Mouse (Mus musculus) midbrain, embryonic 14.5 days (tissue): ENCODE measurements around the gene Aip. TPM values are rescaled to one million over a fixed set of nuclear protein-coding genes. Genes with fewer than 3 reads are reported as not detected.

Experiments used
- ATAC-seq: fragments of 200-750 bp; cut with Nextera tagmentation; 2 replicates; pipeline ENCODE4 v1.8.0; 2017; ENCODE audit warnings: moderate number of reproducible peaks, moderate library complexity; ENCODE audit not compliant: low FRiP score, low TSS enrichment
- DNase-seq: peaks from one replicate; pipeline ENCODE4 v3.0.0-alpha.2; 2015
- H3K27ac ChIP-seq: fragments of 300-500 bp; sonication (generic); replicated peaks from 2 replicates; pipeline ENCODE4 v1.5.1; 2014; ENCODE audit warnings: mild to moderate bottlenecking, low read depth, low read length, moderate library complexity
- H3K27me3 ChIP-seq: fragments of 300-500 bp; sonication (generic); 2 replicates; pipeline ENCODE4 v1.6.1; 2014; ENCODE audit warnings: low read length, control low read depth, mixed read lengths; ENCODE audit not compliant: control insufficient read depth, insufficient read depth
- H3K36me3 ChIP-seq: fragments of 300-500 bp; sonication (generic); 2 replicates; pipeline ENCODE4 v1.6.1; 2014; ENCODE audit warnings: low read length, control low read depth; ENCODE audit not compliant: control insufficient read depth, insufficient read depth
- H3K4me1 ChIP-seq: fragments of 300-500 bp; sonication (generic); 2 replicates; pipeline ENCODE4 v1.6.1; 2014; ENCODE audit warnings: mild to moderate bottlenecking, antibody characterized with exemption, low read length, control low read depth; ENCODE audit not compliant: control insufficient read depth, insufficient read depth
- H3K4me2 ChIP-seq: fragments of 300-500 bp; sonication (generic); 2 replicates; pipeline ENCODE4 v1.6.1; 2014; ENCODE audit warnings: mild to moderate bottlenecking, low read length, moderate library complexity
- H3K4me3 ChIP-seq: fragments of 300-500 bp; sonication (generic); replicated peaks from 2 replicates; pipeline ENCODE4 v1.5.1; 2014; ENCODE audit warnings: low read depth, low read length
- H3K9ac ChIP-seq: fragments of 300-500 bp; sonication (generic); replicated peaks from 2 replicates; pipeline ENCODE4 v1.6.1; 2014; ENCODE audit warnings: mild to moderate bottlenecking, low read length, moderate library complexity
- H3K9me3 ChIP-seq: fragments of 300-500 bp; sonication (generic); 2 replicates; pipeline ENCODE4 v1.6.1; 2016; ENCODE audit warnings: low read length, control low read depth, mixed read lengths; ENCODE audit not compliant: control insufficient read depth
- WGBS: fragments of 180-500 bp; shearing (Covaris S2); extraction: QIAGEN DNeasy Blood & Tissue Kit; methylation state at CpG from one replicate; pipeline ENCODE4 v1.1.7; 2014; 5-methylcytosine and 5-hydroxymethylcytosine counted together
- polyA plus RNA-seq: library from polyadenylated mRNA; unstranded; fragments of >200 nt; fragmentation: Nextera tagmentation; extraction: Ambion mirVana; gene quantifications from 2 replicates; pipeline ENCODE4 v1.2.1, GENCODE M21; 2014

The Aip gene
- polyA plus RNA-seq, 1 experiment from 2014 or later, result 84.3 TPM

DNA sequence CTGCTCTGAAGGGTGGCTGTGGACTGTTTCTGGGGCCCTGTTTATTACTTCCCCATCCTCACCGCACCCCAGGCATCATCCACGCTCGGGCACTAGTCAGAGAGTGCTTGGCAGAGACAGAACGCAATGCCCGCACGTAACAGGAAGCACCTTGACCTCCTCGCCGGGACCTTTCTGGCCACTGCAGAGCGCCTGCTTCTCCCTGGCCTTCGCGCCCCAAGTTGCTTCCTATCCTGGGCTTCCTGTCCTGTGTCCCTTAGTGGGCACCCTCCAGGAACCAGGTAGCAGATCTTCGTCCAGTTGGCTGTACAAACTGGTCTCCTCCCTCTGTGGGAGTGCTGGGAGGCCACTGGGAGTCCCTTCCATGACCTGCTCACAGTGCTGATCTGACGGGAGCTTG lies 27.2 kb downstream of the Aip start:
- no peak overlapping the region for H3K9ac ChIP-seq

DNA sequence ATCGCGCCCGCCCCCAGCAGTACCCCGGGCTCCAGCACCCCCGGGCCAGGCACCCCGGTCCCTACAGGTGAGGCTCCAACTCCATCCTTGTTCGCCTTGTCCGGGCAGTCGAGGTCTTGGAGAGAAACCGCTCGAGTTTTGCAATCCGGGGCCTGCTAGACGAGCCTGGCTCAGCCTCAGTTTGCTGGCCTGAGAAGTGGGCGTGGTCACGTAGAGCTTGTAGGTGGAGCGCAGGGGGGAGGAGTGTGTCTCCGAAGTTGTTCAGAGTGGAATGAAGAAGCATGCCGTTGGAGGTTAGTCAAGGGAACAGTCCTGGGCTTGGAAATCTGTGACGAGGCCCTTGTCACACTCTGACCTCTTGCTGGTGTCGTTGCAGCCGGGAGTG lies 28.2 kb downstream of the Aip start:
- DNase-seq, result no peak
- no peaks in the 10 kb centered on the region for H3K27me3 ChIP-seq
- H3K36me3 ChIP-seq, result no peaks in the 10 kb centered on the region
- H3K27ac ChIP-seq, result peak overlapping the region; percentile 92
- H3K9ac ChIP-seq, result peak overlapping the region; percentile 51
- H3K4me2 ChIP-seq, result peak overlapping the region; percentile 50
- H3K9me3 ChIP-seq, result no peaks in the 10 kb centered on the region
- no peak for ATAC-seq
- WGBS, result 1% methylated on average over 21 of the region's 21 CpGs
- peak overlapping the region; percentile 50 for H3K4me3 ChIP-seq
- peaks cover 40% of the 10 kb centered on the region for H3K4me1 ChIP-seq

More for the DNA sequence above, 27.2 kb downstream of the Aip start:
- Histone ChIP-seq H3K4me2 (no peak overlapping the region), H3K4me1 (peaks cover 40% of the 10 kb centered on the region), H3K27me3 (no peaks in the 10 kb centered on the region), H3K4me3 (no peak overlapping the region), H3K9me3 (no peaks in the 10 kb centered on the region), H3K27ac (no peak overlapping the region), H3K36me3 (peaks cover 8% of the 10 kb centered on the region; the same call in 1 of the 2 replicates)
- ATAC-seq (no peak), DNase-seq (no peak)
- 93% methylated on average over 13 of the region's 13 CpGs for WGBS

DNA sequence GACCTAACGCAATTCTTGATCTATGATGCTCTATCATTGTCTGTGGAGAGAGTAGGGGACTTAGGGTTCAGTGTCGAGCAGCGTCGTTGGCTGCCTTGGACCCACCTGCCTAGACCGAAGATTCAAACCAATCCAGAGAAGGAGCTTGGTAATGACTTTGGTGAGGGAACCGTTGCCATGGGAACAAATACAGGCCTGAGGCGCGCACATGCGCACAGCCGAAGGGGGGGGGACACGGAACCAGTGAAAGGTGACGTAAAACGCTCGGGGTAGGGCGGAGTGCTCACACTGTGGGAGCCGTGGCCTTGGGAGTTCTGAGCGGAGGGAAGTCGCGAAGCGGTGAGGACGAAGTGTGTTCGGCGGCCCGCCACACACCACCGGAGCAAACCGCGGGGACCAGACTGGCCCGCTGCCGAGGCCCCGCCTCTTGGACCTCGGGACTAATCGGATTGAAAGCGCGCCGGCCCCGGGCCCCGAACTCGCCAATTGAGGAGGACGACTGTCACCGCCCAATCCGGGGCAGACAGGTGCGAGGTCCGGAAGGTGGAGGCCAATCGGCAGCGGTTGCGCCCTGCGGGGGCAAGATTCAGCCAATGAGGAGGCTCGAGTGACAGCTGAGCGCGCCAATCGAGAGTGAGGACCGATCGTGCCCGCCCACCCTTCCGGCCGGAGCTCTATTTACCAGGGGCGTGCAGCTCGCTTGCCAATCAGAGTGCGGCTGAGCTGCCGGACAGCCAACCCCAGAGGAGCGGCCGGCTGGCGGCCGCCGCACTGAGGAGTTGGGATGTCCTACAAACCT lies 28.8 kb downstream of the Aip start, which contains the start of gene Cdk2ap2:
TSS of gene Cdk2ap2 (plus strand) at position 541 of the 799 bp plus-strand sequence.
- Histone ChIP-seq H3K9me3 (no peaks in the 10 kb centered on the region), H3K4me1 (peaks cover 35% of the 10 kb centered on the region), H3K27me3 (no peaks in the 10 kb centered on the region), H3K9ac (peak within 1 kb of the TSS; percentile 60), H3K4me3 (peak within 1 kb of the TSS; percentile 50), H3K4me2 (peak within 1 kb of the TSS; percentile 50), H3K27ac (peak within 1 kb of the TSS; percentile 92), H3K36me3 (no peaks in the 10 kb centered on the region)
- ATAC-seq, result peak; percentile 94
- peak; percentile 99 for DNase-seq
- under 1% methylated on average over 65 of the region's 65 CpGs for WGBS

DNA sequence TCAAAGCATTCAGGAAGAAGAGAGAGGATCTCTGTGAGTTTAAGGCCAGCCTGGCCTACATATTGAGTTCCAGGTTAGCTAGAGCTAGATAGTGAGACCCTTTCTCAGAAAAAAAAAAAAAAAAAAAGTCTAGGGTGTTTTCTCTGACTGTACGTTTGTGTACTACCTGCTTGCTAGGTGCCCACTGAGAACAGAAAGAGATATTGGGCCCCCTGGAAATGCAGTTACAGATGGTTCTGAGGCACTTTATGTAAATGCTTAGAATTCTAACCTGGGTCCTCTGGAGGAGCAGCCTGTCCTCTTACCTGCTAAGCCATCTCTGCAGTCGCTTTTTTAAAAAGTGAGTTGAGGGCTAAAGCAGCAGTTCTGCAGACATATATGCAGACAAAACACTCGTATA lies 29.9 kb downstream of the Aip start:
- Histone ChIP-seq H3K9me3 (no peaks in the 10 kb centered on the region), H3K27ac (peak overlapping the region; percentile 92; the same call in 1 of the 2 replicates), H3K4me2 (peak overlapping the region; percentile 50), H3K4me3 (no peak overlapping the region; the same call in 1 of the 2 replicates), H3K9ac (no peak overlapping the region), H3K27me3 (no peaks in the 10 kb centered on the region), H3K36me3 (no peaks in the 10 kb centered on the region), H3K4me1 (peaks cover 29% of the 10 kb centered on the region)
- DNase-seq (no peak), ATAC-seq (no peak)
- 59% methylated on average over 3 of the region's 3 CpGs for WGBS

DNA sequence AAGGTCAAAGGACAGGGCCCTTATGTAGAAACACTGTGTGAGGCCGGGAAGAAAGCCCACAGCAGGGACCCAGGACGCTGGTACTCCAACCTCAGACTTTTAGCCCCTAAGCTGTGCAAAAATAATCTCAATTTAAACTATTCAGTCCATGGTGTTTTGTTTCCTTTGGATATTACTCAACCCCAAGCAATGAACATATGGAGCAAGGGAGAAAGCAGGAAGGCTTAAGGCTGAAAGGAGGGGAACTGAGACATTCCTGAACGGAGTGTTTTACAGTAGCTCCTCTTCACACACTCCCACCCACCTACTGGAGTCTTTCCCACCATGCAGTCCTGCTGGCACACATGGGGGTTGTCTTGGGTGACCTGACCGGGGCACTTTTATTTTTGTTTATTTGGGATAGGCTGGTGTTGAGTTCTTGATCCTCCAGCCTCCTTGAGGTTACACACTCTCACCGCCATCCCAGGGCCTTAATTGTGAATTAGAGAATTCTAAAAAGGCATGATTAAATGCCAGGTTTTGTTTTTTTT lies 30.8 kb downstream of the Aip start:
- Histone ChIP-seq H3K27ac (no peak overlapping the region), H3K9me3 (no peaks in the 10 kb centered on the region), H3K4me2 (no peak overlapping the region), H3K27me3 (no peaks in the 10 kb centered on the region), H3K9ac (no peak overlapping the region), H3K4me3 (no peak overlapping the region), H3K36me3 (no peaks in the 10 kb centered on the region), H3K4me1 (peaks cover 24% of the 10 kb centered on the region)
- no peak for DNase-seq
- WGBS, result 85% methylated on average over 5 of the region's 5 CpGs
- ATAC-seq, result no peak

DNA sequence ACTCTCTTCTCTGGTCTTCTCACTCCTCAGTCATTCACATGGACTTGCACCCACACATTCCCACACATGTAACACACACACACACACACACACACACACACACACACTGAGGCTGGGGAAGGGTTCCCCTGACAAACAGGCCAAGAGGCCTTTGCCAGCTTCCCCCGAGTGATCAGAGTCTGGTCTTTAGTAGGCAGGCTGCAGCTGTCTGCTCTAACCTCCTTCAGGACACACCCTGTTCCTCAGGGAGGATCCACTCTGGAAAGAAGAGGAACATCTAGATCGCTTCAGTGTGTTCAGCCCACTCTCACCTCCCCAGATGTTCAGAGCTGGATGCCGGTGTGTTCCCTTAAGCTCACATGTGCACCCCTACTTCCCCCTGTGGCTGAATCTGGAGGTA lies 31.3 kb downstream of the Aip start:
- H3K4me2 ChIP-seq, result no peak overlapping the region
- H3K4me1 ChIP-seq, result peaks cover 19% of the 10 kb centered on the region
- H3K4me3 ChIP-seq, result no peak overlapping the region
- H3K9me3 ChIP-seq, result no peaks in the 10 kb centered on the region
- no peaks in the 10 kb centered on the region for H3K27me3 ChIP-seq
- H3K9ac ChIP-seq, result no peak overlapping the region
- DNase-seq (no peak), ATAC-seq (no peak)
- WGBS, result 84% methylated on average over 3 of the region's 3 CpGs
- H3K27ac ChIP-seq, result no peak overlapping the region
- no peaks in the 10 kb centered on the region for H3K36me3 ChIP-seq

DNA sequence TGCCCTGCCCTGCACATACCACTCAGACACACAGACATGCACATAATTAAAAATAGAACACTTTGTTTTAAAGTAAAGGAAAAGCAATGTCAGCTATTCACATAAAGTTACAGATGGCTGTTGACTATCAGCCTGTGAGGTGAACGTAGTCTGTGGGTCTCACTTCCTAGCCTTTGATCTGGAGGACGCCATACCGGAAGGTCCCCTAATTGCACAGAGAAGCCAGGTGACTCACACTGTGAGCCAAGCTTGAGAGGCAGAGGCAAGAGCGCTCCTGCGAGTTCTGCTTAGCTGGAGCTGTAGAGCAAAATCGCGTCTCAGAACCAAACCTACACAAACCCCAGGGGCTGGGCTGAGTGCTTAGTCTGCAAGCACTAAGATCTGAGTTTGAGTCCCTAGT lies 31.9 kb downstream of the Aip start:
- no peak overlapping the region for H3K9ac ChIP-seq
- no peak for ATAC-seq
- no peaks in the 10 kb centered on the region for H3K27me3 ChIP-seq
- WGBS, result 81% methylated on average over 7 of the region's 7 CpGs
- no peaks in the 10 kb centered on the region for H3K36me3 ChIP-seq
- DNase-seq, result no peak
- no peak overlapping the region for H3K4me3 ChIP-seq
- H3K9me3 ChIP-seq, result no peaks in the 10 kb centered on the region
- no peak overlapping the region for H3K4me2 ChIP-seq
- no peak overlapping the region for H3K27ac ChIP-seq
- H3K4me1 ChIP-seq, result peaks cover 14% of the 10 kb centered on the region

DNA sequence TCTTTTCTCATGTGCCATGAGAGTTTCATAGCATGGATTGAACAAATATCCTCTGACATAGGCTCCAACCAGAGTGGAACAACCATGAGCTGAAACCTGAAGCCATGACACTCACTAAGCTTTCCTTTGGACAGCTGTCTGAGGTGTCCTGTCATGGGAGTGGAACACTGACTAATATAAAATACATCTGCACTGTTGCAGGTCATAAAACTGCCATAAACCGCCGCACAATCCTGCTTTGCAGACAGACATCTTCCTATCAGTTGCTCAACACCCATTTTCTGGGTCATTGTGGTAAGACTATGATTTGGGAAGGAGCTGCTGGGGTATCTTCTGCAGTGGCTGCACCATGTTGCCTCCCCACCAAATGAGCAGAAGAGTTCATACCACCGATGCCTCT lies 32.9 kb downstream of the Aip start:
- H3K4me3 ChIP-seq, result no peak overlapping the region
- peaks cover 11% of the 10 kb centered on the region for H3K4me1 ChIP-seq
- H3K36me3 ChIP-seq, result no peaks in the 10 kb centered on the region
- ATAC-seq, result no peak
- no peak overlapping the region for H3K4me2 ChIP-seq
- 94% methylated on average over 3 of the region's 3 CpGs for WGBS
- no peaks in the 10 kb centered on the region for H3K27me3 ChIP-seq
- no peak for DNase-seq
- H3K9ac ChIP-seq, result no peak overlapping the region
- no peak overlapping the region for H3K27ac ChIP-seq
- H3K9me3 ChIP-seq, result no peaks in the 10 kb centered on the region

DNA sequence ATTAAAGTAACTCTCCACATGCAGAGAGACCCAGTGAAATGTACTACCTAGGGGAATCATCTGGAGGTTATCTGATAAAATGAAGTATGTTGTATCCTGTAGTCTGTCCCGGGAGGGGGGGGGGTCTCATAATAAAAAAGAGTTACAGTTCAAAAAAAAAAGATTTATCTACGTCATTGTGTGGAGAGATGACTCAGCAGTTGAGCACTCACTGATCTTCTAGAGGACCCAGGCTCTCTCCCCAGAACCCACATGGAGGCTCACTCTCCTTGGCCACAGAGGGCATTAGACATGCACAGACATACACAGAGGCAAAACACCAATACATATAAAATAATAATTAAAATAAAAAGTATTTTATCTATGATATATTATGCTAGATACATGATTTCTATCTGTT lies 34.3 kb downstream of the Aip start:
- no peak overlapping the region for H3K4me3 ChIP-seq
- H3K9ac ChIP-seq, result no peak overlapping the region
- no peaks in the 10 kb centered on the region for H3K27me3 ChIP-seq
- H3K9me3 ChIP-seq, result no peaks in the 10 kb centered on the region
- DNase-seq, result no peak
- peaks cover 6% of the 10 kb centered on the region; the same call in 1 of the 2 replicates for H3K4me1 ChIP-seq
- no peaks in the 10 kb centered on the region for H3K36me3 ChIP-seq
- H3K4me2 ChIP-seq, result no peak overlapping the region
- WGBS, result 65% methylated on average over 2 of the region's 2 CpGs
- no peak for ATAC-seq
- no peak overlapping the region for H3K27ac ChIP-seq
